Mouse (Mus musculus) heart, embryonic 14.5 days (tissue): ENCODE measurements at regions not wholly inside any gene's neighbourhood (a gene's known extent, or its start where the extent isn't known, plus 50 kb on each side); places are given as distances from the start of the nearest gene placed in this dataset.

ENCODE experiments used
- ATAC-seq: fragments of 200-750 bp; cut with Nextera tagmentation; 2 replicates; pipeline ENCODE4 v1.8.0; 2017; ENCODE audit warnings: low read depth, moderate TSS enrichment; ENCODE audit not compliant: insufficient number of reproducible peaks, insufficient read depth, low FRiP score
- H3K27ac ChIP-seq, 2 experiments: fragments of 200-500 bp in 1 of 2; fragments of 300-500 bp in 1 of 2; sonication (generic) in 1 of 2; replicated peaks in 1 of 2; 2 replicates each; pipeline ENCODE4 v1.5.1; 2012 to 2014; ENCODE audit warnings: low read depth in 2 of 2, low read length in 2 of 2, control low read depth in 1 of 2, mild to moderate bottlenecking in 1 of 2, mixed read lengths in 1 of 2; ENCODE audit not compliant: control insufficient read depth in 1 of 2, insufficient read depth in 1 of 2
- H3K27me3 ChIP-seq: fragments of 300-500 bp; sonication (generic); 2 replicates; pipeline ENCODE4 v1.6.1; 2014; ENCODE audit warnings: mild to moderate bottlenecking, low read length, control low read depth; ENCODE audit not compliant: control insufficient read depth, insufficient read depth
- H3K36me3 ChIP-seq: fragments of 300-500 bp; sonication (generic); 2 replicates; pipeline ENCODE4 v1.6.1; 2014; ENCODE audit warnings: mild to moderate bottlenecking, control low read depth, low read length, mixed read lengths; ENCODE audit not compliant: control insufficient read depth, insufficient read depth
- H3K4me1 ChIP-seq, 2 experiments: fragments of 200-500 bp in 1 of 2; fragments of 300-500 bp in 1 of 2; sonication (generic) in 1 of 2; 2 replicates each; pipeline ENCODE4 v1.6.1; 2012 to 2014; ENCODE audit warnings: low read length in 2 of 2, control low read depth in 1 of 2, mixed read lengths in 1 of 2; ENCODE audit not compliant: control insufficient read depth in 2 of 2, insufficient read depth in 2 of 2
- H3K4me2 ChIP-seq: fragments of 300-500 bp; sonication (generic); 2 replicates; pipeline ENCODE4 v1.6.1; 2014; ENCODE audit warnings: mild to moderate bottlenecking, low read length
- H3K4me3 ChIP-seq, 2 experiments: fragments of 200-500 bp in 1 of 2; fragments of 300-500 bp in 1 of 2; sonication (generic) in 1 of 2; 2 replicates each; pipeline ENCODE4 v1.5.1; 2012 to 2014; ENCODE audit warnings: low read length in 2 of 2, mild to moderate bottlenecking in 2 of 2, control low read depth in 1 of 2, low read depth in 1 of 2, moderate library complexity in 1 of 2; ENCODE audit not compliant: control insufficient read depth in 1 of 2, insufficient read depth in 1 of 2
- H3K9ac ChIP-seq: fragments of 300-500 bp; sonication (generic); 2 replicates; pipeline ENCODE4 v1.6.1; 2014; ENCODE audit warnings: mild to moderate bottlenecking, low read length
- H3K9me3 ChIP-seq: fragments of 300-500 bp; sonication (generic); 2 replicates; pipeline ENCODE4 v1.6.1; 2016; ENCODE audit warnings: low read length, control low read depth; ENCODE audit not compliant: control insufficient read depth
- WGBS: fragments of 180-500 bp; shearing (Covaris S2); extraction: QIAGEN DNeasy Blood & Tissue Kit; methylation state at CpG from one replicate; pipeline ENCODE4 v1.1.7; 2014; 5-methylcytosine and 5-hydroxymethylcytosine counted together

DNA sequence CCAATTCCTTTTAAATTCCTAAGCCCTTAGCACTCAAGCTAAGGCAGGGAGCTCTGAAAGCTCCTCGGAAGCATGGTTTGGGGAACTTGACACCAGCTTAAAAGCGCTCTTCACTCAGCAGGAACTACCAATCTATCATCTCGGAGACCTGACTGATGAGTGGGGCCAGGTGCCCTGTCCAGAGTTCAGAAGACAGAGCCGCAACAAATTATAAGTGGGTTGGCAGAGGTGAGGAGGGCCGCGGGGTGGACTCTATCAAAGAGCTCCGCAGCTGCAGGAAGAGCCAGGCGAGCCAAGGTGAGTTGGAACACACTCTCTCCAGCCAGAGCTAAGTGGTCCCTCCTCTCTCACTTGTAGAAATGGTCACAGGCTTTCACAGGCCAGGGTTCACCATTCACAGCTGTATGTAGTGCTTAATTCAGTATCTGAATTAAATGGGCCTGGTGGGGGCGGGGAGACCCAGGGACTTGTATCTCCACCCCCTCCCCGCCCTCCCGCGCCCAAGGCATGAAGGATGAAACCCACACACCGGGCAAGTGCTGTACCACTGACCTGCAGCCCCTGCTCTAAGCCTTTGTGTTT lies 180.8 kb downstream of the Stim2 start:
- no peaks in the 10 kb centered on the region for H3K9me3 ChIP-seq
- H3K27ac ChIP-seq = peak overlapping the region; percentile 75 to 84
- H3K4me2 ChIP-seq = 0 out of 2 replicates have a peak overlapping the region, but pooled peaks have one; percentile 18
- peaks cover 21 to 32% of the 10 kb centered on the region in 2 experiments for H3K4me1 ChIP-seq
- no peaks in the 10 kb centered on the region for H3K36me3 ChIP-seq
- H3K27me3 ChIP-seq = no peaks in the 10 kb centered on the region
- 29% methylated on average over 13 of the region's 13 CpGs for WGBS
- no peak overlapping the region for H3K9ac ChIP-seq
- ATAC-seq = peak; percentile 46; the same call in 1 of the 2 replicates
- H3K4me3 ChIP-seq = no peak overlapping the region

- peak; percentile 85 for ATAC-seq
These were observed 181.9 kb downstream of the Stim2 start for GRCm38 (mm10) chr5:54180192-54180611.

DNA sequence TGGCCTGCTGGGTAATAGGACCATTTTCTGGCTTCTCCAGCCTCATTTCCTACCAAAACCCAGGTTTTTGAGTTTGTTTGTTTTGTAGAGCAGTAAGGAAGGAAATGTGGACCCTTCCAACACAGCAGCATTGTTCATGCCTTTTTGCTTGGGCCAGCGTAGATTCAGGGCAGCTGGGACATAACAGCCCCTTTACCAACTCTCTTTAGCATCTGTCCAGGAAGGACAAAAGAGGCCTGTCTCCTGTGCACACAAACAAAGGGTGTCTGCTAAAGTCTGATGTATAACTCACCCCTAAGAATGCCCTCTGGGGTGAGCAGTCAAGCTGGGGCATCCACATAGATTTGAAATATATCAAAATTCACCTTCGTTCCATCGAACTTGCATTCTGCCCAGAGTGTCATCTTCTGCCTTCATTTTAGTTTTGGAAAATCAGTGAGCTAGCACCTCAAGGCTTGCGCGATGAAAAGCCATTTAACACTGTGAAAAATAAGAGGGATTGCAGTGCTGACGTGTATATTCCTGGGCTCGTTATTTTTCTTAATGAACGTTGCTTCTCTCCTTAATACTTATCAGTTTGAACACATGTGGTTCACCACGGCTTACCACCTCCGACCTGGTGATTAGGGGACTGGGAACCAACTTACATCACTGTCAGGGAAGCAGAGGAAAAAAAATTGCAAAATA lies 182.5 kb downstream of the Stim2 start:
- no peak overlapping the region for H3K4me2 ChIP-seq
- 44% methylated on average over 10 of the region's 10 CpGs for WGBS
- no peak for ATAC-seq

More at GRCm38 (mm10) chr5:54180192-54180611, 181.9 kb downstream of the Stim2 start:
- Histone ChIP-seq H3K4me1 (peaks cover 21 to 32% of the 10 kb centered on the region in 2 experiments), H3K4me2 (0 out of 2 replicates have a peak overlapping the region, but pooled peaks have one; percentile 18), H3K9me3 (no peaks in the 10 kb centered on the region), H3K9ac (no peak overlapping the region), H3K36me3 (no peaks in the 10 kb centered on the region), H3K27ac (peak overlapping the region; percentile 75 to 84), H3K4me3 (no peak overlapping the region), H3K27me3 (no peaks in the 10 kb centered on the region)
- 11% methylated on average over 2 of the region's 2 CpGs for WGBS

DNA sequence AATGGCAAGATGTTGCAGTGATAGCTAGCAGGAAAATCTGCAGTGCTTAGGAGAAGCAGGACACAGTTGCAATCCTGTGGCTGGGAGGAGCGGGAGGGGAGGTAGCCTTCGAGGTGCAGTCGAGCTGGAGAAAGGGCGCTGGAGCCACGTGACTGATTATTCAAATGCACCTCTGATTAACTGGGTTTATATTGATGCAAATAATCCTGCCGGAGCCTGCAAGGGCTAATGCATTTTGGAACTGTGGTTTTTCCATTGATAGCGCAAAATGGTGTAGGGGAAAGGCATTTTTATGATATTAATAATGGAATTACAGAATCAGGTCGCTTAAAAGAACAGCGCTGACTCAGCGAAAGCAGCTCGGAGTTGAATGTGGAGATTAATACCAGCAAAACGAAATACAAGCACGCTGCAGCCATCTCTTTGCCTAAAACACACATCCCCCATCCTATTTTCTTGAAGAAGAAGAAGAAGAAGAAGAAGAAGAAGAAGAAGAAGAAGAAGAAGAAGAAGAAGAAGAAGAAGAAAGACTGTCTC lies 183.1 kb downstream of the Stim2 start:
- Histone ChIP-seq H3K4me1 (peaks cover 21 to 32% of the 10 kb centered on the region in 2 experiments), H3K4me3 (no peak overlapping the region), H3K36me3 (no peaks in the 10 kb centered on the region), H3K4me2 (0 out of 2 replicates have a peak overlapping the region, but pooled peaks have one; percentile 15), H3K27ac (peak overlapping the region; percentile 75 to 84), H3K27me3 (no peaks in the 10 kb centered on the region), H3K9ac (no peak overlapping the region), H3K9me3 (no peaks in the 10 kb centered on the region)
- ATAC-seq = no peak
- 38% methylated on average over 13 of the region's 13 CpGs for WGBS

More for the DNA sequence above, 182.5 kb downstream of the Stim2 start:
- no peak overlapping the region for H3K9ac ChIP-seq
- H3K4me1 ChIP-seq = peaks cover 21 to 32% of the 10 kb centered on the region in 2 experiments
- H3K9me3 ChIP-seq = no peaks in the 10 kb centered on the region
- peak overlapping the region; percentile 75 to 84 for H3K27ac ChIP-seq
- H3K4me3 ChIP-seq = no peak overlapping the region
- no peaks in the 10 kb centered on the region for H3K27me3 ChIP-seq
- H3K36me3 ChIP-seq = no peaks in the 10 kb centered on the region

GRCm38 (mm10) chr5:54182754-54183153 lies 184.5 kb downstream of the Stim2 start:
- Histone ChIP-seq H3K9ac (no peak overlapping the region), H3K27me3 (no peaks in the 10 kb centered on the region), H3K36me3 (no peaks in the 10 kb centered on the region), H3K4me3 (no peak overlapping the region), H3K9me3 (no peaks in the 10 kb centered on the region), H3K4me1 (peaks cover 21 to 32% of the 10 kb centered on the region in 2 experiments), H3K4me2 (no peak overlapping the region), H3K27ac (no peak overlapping the region)
- no peak for ATAC-seq
- WGBS = 85% methylated on average over 4 of the region's 4 CpGs

- H3K9me3 ChIP-seq = no peaks in the 10 kb centered on the region
- H3K9ac ChIP-seq = no peak overlapping the region
- no peaks in the 10 kb centered on the region for H3K27me3 ChIP-seq
- no peak for ATAC-seq
- no peaks in the 10 kb centered on the region for H3K36me3 ChIP-seq
- H3K4me1 ChIP-seq = peaks cover 7 to 9% of the 10 kb centered on the region in 2 experiments
- WGBS = 66% methylated on average over 4 of the region's 4 CpGs
- H3K27ac ChIP-seq = no peak overlapping the region
- no peak overlapping the region for H3K4me2 ChIP-seq
- no peak overlapping the region for H3K4me3 ChIP-seq
These were observed 187.4 kb downstream of the Stim2 start for GRCm38 (mm10) chr5:54185662-54186061.

DNA sequence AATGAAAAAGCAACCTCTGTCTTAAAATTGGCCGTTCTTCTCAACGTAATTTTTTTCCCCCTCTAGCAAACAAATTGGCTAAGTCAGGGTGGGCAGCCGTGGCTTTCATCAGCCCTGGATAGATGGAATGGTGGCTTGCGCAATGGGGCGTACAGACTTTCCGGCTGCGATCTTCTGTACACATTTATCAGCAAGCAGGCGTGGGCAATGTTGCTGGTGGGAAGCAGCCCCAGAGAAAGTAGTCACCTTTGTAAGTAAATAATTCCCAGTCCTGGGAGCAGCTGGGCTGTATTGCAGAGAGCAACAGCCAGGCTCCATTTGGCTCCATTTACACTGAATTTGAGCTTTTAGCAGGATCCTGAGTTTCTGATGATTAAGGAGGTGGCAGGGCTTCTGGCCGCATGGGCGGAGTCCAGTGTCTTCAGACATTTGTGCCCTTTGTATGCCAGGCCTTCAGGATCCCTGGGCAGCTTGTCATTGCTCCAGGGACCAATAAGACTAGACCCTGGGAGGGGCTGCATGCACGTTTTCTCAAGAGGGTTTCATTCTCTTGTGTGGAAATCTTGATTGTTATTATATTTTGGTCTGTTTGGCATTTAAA lies 187.9 kb downstream of the Stim2 start:
- no peak for ATAC-seq
- Histone ChIP-seq H3K4me1 (peaks cover 2 to 4% of the 10 kb centered on the region in 2 experiments), H3K27me3 (no peaks in the 10 kb centered on the region), H3K9ac (no peak overlapping the region), H3K27ac (no peak overlapping the region), H3K9me3 (no peaks in the 10 kb centered on the region), H3K36me3 (no peaks in the 10 kb centered on the region), H3K4me3 (no peak overlapping the region), H3K4me2 (no peak overlapping the region)
- WGBS = 79% methylated on average over 11 of the region's 11 CpGs
